Mouse (Mus musculus) erythroblast, embryonic 14.5 days (primary cell): Measurements from ENCODE around the gene Zfp618. TPM values are rescaled to one million over a fixed set of nuclear protein-coding genes. Genes with fewer than 3 reads are reported as not detected.

ENCODE experiments used
- H3K27me3 ChIP-seq: 2 replicates; pipeline ENCODE4 v1.6.1; 2012; ENCODE audit warnings: inconsistent platforms; ENCODE audit not compliant: control insufficient read depth
- H3K36me3 ChIP-seq: 2 replicates; pipeline ENCODE4 v1.6.1; 2012; ENCODE audit warnings: mild to moderate bottlenecking, inconsistent platforms; ENCODE audit not compliant: control insufficient read depth
- H3K4me1 ChIP-seq: 2 replicates; pipeline ENCODE4 v1.6.1; 2012; ENCODE audit warnings: inconsistent platforms; ENCODE audit not compliant: control insufficient read depth
- H3K4me3 ChIP-seq: replicated peaks from 2 replicates; pipeline ENCODE3; 2012; ENCODE audit warnings: moderate library complexity, mild to moderate bottlenecking, inconsistent platforms
- H3K9me3 ChIP-seq: 2 replicates; pipeline ENCODE4 v1.6.1; 2012; ENCODE audit warnings: low read length, inconsistent platforms, mixed read lengths; ENCODE audit not compliant: control insufficient read depth
- GATA1 ChIP-seq: IDR thresholded peaks from 2 replicates; pipeline ENCODE4 v1.6.1; 2012; ENCODE audit warnings: low read length, inconsistent platforms, mixed read lengths
- TAL1 ChIP-seq: IDR thresholded peaks from 3 replicates; pipeline ENCODE4 v1.6.1; 2012; ENCODE audit warnings: low read length, inconsistent platforms, mixed read lengths
- polyA plus RNA-seq: library from polyadenylated mRNA; stranded (reverse); fragments of >175 nt; gene quantifications from 2 replicates; pipeline ENCODE4 v1.2.3, GENCODE M21; 2012

Zfp618 gene
- polyA plus RNA-seq, 1 experiment, result not detected

DNA sequence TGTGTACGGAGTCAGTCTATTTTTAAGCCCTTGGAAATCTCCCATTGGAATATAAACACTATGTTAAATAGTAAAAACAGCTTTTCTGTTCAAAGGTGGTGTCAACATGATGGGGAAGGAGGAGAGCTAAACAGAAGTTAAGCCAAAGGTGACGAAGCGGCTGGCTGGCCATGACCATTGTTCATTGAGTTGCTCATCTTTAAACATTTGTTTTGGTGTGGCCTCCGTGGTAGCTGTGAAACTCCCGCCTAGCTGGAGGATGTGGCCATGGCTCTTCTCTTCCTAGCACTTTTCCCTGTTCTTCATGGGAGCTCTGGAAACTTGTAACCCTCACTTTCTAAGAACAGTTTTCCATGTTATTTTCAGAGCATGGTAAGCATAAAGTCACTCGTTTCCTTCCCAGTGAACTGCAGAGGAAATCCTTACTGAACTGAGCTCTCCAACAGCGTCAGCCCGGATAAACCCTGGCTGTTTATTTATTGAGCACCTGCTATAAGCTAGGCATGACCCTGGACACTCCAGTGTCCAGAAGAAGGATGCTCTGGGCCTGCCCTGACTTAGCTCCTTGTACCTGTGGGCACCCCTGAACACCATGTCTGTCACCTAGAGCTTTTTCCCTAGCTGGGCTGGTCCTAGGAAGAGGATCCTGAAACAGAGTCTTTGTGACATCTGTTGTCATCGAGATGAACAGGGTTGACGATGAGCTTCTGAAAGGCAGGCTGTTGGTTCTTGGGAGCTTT is 40.2 kb downstream of the Zfp618 start:
- no peaks in the 10 kb centered on the region for H3K36me3 ChIP-seq
- H3K4me3 ChIP-seq, result no peak overlapping the region
- TF ChIP-seq TAL1 (no peak), GATA1 (no peak)
- peaks cover 4% of the 10 kb centered on the region for H3K9me3 ChIP-seq
- H3K27me3 ChIP-seq, result no peaks in the 10 kb centered on the region
- H3K4me1 ChIP-seq, result no peaks in the 10 kb centered on the region

DNA sequence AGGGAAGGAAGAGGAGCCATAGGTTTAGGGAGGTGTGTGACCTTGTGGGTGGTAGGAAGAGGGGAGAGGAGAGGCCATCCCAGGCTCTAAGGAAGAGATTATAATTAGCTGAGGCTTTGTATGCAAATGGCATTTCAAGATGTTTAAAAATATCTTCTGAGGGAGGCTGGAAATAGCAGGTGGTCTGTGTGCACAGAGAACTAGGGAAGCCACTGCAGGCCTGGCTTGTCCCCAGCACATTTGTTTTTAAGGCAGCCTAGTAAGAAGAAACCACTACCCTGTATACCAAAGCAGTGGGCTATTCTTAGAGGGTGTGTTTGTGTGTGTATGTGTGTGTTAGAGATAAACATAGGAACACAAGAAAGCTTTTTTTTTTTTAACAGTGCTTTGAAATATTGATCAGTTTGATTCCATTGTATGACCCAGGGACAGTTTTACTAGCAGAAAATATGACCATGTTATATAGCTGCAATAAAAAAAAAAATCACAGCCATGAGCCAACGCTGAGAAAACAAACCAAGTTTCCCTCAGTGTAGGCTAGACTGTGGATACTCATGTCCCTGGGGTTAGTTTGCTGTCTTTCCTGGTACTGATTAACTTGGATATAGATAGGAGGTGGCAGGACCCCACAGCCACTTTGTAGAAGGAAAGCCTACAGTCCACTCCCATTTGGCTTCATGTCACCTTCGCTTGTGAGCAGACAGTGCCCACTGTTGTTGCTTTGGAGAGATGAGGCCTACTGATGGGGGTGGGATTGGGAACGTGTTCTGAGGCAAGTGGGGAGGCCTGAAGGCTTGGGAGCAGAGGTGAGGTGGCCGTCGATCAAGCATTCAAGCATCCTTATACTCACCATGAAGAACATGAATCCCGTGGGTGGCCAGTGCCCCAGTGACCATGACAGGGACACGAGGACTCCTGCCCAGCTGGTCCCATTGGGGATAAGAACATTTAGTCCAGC is 41.1 kb downstream of the Zfp618 start:
- Histone ChIP-seq H3K27me3 (no peaks in the 10 kb centered on the region), H3K36me3 (no peaks in the 10 kb centered on the region), H3K4me3 (no peak overlapping the region), H3K9me3 (peaks cover 4% of the 10 kb centered on the region), H3K4me1 (no peaks in the 10 kb centered on the region)
- TF ChIP-seq GATA1, result no peak
- TF ChIP-seq TAL1, result no peak

DNA sequence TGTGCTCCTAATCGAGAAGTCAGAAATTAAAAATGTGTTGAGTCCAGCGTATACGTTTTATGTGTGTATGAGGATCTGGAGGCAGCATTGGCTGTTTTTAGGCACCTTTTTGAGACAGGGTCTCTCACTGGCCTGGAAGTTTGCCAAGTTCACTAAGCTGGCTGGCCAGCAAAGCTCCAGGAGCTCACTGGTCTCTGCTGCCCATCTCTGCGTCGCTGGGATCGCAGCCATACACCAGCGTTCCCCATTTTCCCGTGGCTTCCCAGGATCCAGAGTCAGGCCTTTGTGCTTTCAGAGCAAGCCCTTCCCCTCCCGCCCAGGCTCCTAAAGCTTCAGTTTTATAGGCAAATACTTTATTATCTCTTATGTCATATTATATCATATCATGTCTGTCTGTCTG is 42.8 kb downstream of the Zfp618 start:
- TF ChIP-seq GATA1 (no peak), TAL1 (no peak)
- H3K4me3 ChIP-seq, result no peak overlapping the region
- no peaks in the 10 kb centered on the region for H3K4me1 ChIP-seq
- H3K9me3 ChIP-seq, result peaks cover 4% of the 10 kb centered on the region
- no peaks in the 10 kb centered on the region for H3K36me3 ChIP-seq
- no peaks in the 10 kb centered on the region for H3K27me3 ChIP-seq

DNA sequence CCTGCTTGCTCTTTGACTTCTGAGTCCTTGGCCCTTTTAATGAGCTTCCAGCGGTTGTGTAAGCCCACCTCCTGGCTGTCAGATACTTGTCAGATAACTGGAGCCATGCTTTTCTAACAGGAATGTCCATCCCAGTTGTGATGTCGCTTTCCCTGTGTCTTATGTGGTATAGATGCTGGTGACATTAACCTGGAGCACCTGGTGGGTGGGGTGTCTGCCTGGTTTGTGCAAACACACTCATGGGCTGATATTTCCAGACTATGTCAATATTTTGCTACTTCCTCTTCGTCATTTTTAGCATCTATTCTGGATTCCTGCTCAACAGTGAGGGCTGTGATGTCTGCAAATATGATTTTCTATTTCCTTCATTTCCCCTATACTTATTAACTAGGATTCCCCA is 43.4 kb downstream of the Zfp618 start:
- H3K4me3 ChIP-seq, result no peak overlapping the region
- peaks cover 4% of the 10 kb centered on the region for H3K9me3 ChIP-seq
- no peaks in the 10 kb centered on the region for H3K36me3 ChIP-seq
- H3K27me3 ChIP-seq, result no peaks in the 10 kb centered on the region
- H3K4me1 ChIP-seq, result no peaks in the 10 kb centered on the region
- TF ChIP-seq GATA1, result no peak
- TF ChIP-seq TAL1, result no peak

DNA sequence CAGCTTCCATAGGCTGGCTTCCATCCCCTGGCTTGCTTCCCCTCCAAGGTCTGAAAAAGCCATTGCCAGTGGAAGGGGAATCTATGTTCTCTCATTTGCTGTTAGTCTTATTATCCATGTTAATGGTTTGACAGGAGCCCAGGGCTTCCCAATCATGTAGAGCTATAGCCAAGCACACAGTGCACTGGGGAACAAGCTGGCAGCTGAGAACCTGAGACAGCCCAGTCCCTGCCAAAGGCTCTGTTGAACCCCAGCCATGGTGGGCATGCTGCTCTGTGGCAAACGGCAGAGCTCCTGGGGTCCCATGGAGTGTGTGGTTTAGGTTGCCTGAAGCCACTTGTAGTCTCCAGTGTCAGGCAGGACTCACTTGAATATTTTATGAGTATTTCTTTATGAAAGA is 44.4 kb downstream of the Zfp618 start:
- Histone ChIP-seq H3K4me3 (no peak overlapping the region), H3K36me3 (no peaks in the 10 kb centered on the region), H3K4me1 (no peaks in the 10 kb centered on the region), H3K9me3 (no peaks in the 10 kb centered on the region), H3K27me3 (no peaks in the 10 kb centered on the region)
- TF ChIP-seq TAL1, result no peak
- no peak for TF ChIP-seq GATA1

DNA sequence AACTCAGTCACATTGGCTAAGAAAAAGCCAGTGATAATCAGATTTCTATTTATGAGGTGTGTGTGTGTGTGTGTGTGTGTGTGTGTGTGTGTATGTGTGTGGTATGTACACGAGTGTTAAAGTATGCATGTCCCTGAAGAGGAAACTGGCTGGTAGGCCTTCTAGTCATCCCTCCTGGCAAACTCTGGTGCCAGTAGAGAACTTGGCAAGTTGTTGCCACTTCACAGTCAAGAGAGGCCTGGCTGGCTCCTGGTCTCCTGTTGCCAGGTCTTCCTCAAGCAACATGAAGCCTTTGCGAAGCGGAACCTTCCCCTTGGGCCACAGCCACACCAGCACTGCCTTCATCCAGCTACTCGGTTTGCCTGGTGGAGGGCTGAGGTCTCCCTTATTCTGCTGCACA is 44.9 kb downstream of the Zfp618 start:
- H3K4me3 ChIP-seq, result no peak overlapping the region
- no peaks in the 10 kb centered on the region for H3K27me3 ChIP-seq
- no peaks in the 10 kb centered on the region for H3K9me3 ChIP-seq
- H3K4me1 ChIP-seq, result no peaks in the 10 kb centered on the region
- TF ChIP-seq TAL1 (no peak), GATA1 (no peak)
- H3K36me3 ChIP-seq, result no peaks in the 10 kb centered on the region

DNA sequence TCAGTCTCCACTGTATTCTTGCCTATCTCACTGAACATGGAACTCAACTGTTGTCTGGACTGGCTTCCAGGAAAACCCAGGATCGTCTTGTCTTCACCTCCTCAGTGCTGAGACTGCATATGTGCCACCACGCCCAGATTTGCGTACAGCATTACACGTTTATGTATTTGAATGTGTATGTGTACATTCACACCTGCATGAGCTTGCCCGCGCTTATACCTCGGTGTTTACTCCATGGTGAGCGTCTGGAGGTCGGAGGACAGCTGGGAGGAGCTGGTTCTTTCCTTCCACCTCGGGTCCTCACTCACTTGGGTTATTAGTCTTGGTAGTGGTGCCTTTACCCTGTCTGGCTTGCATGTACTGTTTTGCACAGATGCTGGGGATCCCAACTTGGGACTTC is 53.2 kb downstream of the Zfp618 start:
- no peak for TF ChIP-seq TAL1
- no peak for TF ChIP-seq GATA1
- Histone ChIP-seq H3K9me3 (peaks cover 2% of the 10 kb centered on the region; the same call in 1 of the 2 replicates), H3K4me3 (no peak overlapping the region), H3K4me1 (no peaks in the 10 kb centered on the region), H3K36me3 (no peaks in the 10 kb centered on the region), H3K27me3 (no peaks in the 10 kb centered on the region)

DNA sequence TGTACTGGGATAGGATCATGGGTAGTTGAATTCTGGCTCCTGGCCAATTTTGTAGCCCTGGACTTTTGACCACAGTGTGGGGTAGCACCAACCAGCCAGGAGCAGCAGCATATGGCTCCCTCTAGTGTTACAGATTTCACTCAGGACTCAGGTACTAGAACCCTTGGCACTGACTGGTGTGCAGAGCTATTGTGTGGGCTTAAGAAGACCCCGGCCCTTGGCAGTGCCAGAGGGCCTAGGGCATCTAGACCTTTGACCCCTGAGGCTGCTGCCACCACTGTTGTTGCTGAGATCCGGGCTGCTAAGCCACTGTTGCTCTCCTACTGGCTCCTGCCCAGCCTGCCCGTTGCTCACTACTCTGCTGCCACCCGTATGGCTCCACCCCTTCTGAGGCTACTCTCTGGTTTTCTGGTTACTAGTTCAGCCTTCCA is 54.1 kb downstream of the Zfp618 start:
- no peaks in the 10 kb centered on the region for H3K27me3 ChIP-seq
- TF ChIP-seq GATA1 (no peak), TAL1 (no peak)
- H3K36me3 ChIP-seq, result no peaks in the 10 kb centered on the region
- peaks cover 5% of the 10 kb centered on the region for H3K9me3 ChIP-seq
- no peak overlapping the region for H3K4me3 ChIP-seq
- H3K4me1 ChIP-seq, result no peaks in the 10 kb centered on the region

DNA sequence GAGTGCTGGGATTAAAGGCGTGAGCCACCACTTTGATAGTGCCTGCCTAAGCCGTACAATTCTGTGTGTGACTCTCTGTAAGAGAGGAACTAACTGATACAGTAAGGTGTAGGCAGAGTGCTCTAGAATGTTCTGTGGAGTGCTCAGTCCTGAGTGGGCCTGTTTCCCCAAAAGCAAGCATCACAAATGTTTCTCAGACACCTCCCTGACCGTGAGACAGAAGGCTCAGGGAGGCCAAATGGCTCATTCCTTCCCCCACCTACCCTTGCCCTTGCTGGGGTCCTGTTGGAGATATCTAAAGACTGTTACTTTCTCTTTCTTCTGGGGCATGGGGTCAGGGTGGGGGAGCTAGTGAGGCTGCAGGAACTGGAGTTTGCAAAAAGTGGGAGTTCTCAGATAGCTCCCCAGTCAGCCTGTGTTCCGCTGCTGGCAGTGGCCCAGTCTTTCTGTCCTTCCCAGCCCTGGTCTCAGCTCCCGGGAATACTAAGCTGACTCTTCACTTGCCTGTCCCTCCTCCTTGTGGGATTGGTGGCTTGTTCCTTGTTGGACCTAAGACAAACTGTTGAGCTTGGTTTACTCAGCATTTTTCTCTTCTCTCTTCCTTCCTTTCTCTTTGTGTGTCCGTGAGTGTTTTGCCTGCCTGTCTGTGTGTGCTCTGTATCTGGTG is 55.8 kb downstream of the Zfp618 start:
- peaks cover 5% of the 10 kb centered on the region for H3K9me3 ChIP-seq
- no peaks in the 10 kb centered on the region for H3K36me3 ChIP-seq
- no peak overlapping the region for H3K4me3 ChIP-seq
- TF ChIP-seq GATA1 (no peak), TAL1 (no peak)
- H3K27me3 ChIP-seq, result no peaks in the 10 kb centered on the region
- H3K4me1 ChIP-seq, result no peaks in the 10 kb centered on the region
